9 mouse cellular contexts compared by ENCODE assay signal in the genomic region with DNA sequence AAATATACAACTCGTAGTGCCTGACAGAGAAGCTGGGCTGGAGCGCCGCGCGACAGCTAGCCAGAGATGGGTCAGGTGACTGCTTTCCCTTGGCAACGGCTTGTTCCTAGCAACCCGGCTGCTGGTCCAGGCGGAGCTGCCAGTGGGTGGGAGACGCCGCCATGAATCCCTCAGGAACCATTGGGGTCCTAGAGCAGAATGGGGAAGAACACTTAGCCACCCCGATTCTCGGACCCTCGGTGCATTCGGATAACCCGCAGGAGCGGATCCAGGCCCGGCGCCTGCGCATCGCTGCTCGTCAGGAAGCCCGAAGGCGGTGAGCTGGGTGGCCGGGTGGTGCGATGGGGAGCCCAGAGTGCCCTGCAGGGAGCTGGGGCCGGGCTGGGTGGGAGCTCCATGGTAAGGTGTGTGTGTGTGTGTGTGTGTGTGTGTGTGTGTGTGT. TPM values are rescaled to one million over a fixed set of nuclear protein-coding genes. Genes with fewer than 3 reads are reported as not detected.
DNase-seq lines count a peak whose midpoint lies in the region; ATAC-seq and TF ChIP-seq lines count a peak whose summit lies in the region.
"Had no signal": no experiment of that assay in that cellular context is flagged by ENCODE, and none has a peak within 500 bp of the region (broad histone marks: within the 10 kb centered on the region; RNA-seq: fewer than 3 reads in every experiment).

A gene (plus strand): TSS at position 98 of the 442 bp plus-strand sequence.

- 20% methylated on average over 26 of the region's 26 CpGs for WGBS in thymus, adult 2 months
- 2% methylated on average over 26 of the region's 26 CpGs for WGBS in embryonic facial prominence, embryonic 10.5 days
- 11% methylated on average over 26 of the region's 26 CpGs for WGBS in heart, embryonic 13.5 days
- WGBS in lung, embryonic 14.5 days, result 3% methylated on average over 26 of the region's 26 CpGs

- H3K36me3 ChIP-seq in thymus, adult 2 months (ENCODE audit: control insufficient read depth, insufficient read depth, low read length), result no peaks in the 10 kb centered on the region
- H3K36me3 ChIP-seq in embryonic facial prominence, embryonic 10.5 days (replicated peaks), result no peaks in the 10 kb centered on the region
- no peaks in the 10 kb centered on the region for H3K36me3 ChIP-seq in heart, embryonic 13.5 days
- H3K36me3 ChIP-seq in lung, embryonic 14.5 days (ENCODE audit: insufficient read depth), result no peaks in the 10 kb centered on the region

- H3K4me2 ChIP-seq in heart, embryonic 13.5 days, result peak within 1 kb of the TSS; percentile 75
- H3K4me2 ChIP-seq in lung, embryonic 14.5 days, result peak within 1 kb of the TSS; percentile 63

- no peak for ATAC-seq in heart, embryonic 13.5 days (ENCODE audit: extremely low read depth, insufficient number of reproducible peaks, low FRiP score, low TSS enrichment)
- peak; percentile 77 for ATAC-seq in lung, embryonic 14.5 days (ENCODE audit: insufficient read depth)

- H3K27me3 ChIP-seq in thymus, adult 2 months (ENCODE audit: control insufficient read depth, insufficient read depth, low read length), result peaks cover 3% of the 10 kb centered on the region; the same call in 1 of the 2 replicates
- peaks cover 14% of the 10 kb centered on the region for H3K27me3 ChIP-seq in embryonic facial prominence, embryonic 10.5 days (replicated peaks; ENCODE audit: low read depth, poor library complexity, severe bottlenecking)
- peaks cover 14% of the 10 kb centered on the region for H3K27me3 ChIP-seq in heart, embryonic 13.5 days (replicated peaks)
- H3K27me3 ChIP-seq in lung, embryonic 14.5 days (ENCODE audit: insufficient read depth, low read length), result no peaks in the 10 kb centered on the region

- peak within 1 kb of the TSS; percentile 70 for H3K9ac ChIP-seq in heart, embryonic 13.5 days
- H3K9ac ChIP-seq in lung, embryonic 14.5 days, result peak within 1 kb of the TSS; percentile 29; the same call in 1 of the 2 replicates

- DNase-seq in thymus, adult 2 months, result peak; percentile 9
- DNase-seq in thymus, adult 18-20 months, result no peak
- peak; percentile 75 for DNase-seq in embryonic facial prominence, embryonic 10.5 days (ENCODE audit: low spot score)
- DNase-seq in layer of hippocampus, adult 9-11 months, result peak; percentile 64
- peak; percentile 65 for DNase-seq in lung, embryonic 14.5 days
- DNase-seq in right cerebral cortex, postnatal 10 days (ENCODE audit: low spot score in 2 of 2), result peak; percentile 88 to 89
- DNase-seq in MN1 (ENCODE audit: low spot score), result no peak

- peak within 1 kb of the TSS; percentile 23; the same call in 1 of the 2 replicates for H3K4me3 ChIP-seq in thymus, adult 2 months (ENCODE audit: control insufficient read depth, insufficient read depth, low read length)
- peak within 1 kb of the TSS; percentile 64 for H3K4me3 ChIP-seq in embryonic facial prominence, embryonic 10.5 days
- peak within 1 kb of the TSS; percentile 51 for H3K4me3 ChIP-seq in heart, embryonic 13.5 days
- H3K4me3 ChIP-seq in lung, embryonic 14.5 days (ENCODE audit: low read depth, low read length), result peak within 1 kb of the TSS; percentile 33
- H3K4me3 ChIP-seq: myocyte had no signal

- H3K27ac ChIP-seq in thymus, adult 2 months (ENCODE audit: control insufficient read depth, insufficient read depth, low read length), result no peak within 1 kb of the TSS
- no peak within 1 kb of the TSS for H3K27ac ChIP-seq in embryonic facial prominence, embryonic 10.5 days (replicated peaks)
- no peak within 1 kb of the TSS for H3K27ac ChIP-seq in heart, embryonic 13.5 days (replicated peaks)
- no peak within 1 kb of the TSS for H3K27ac ChIP-seq in lung, embryonic 14.5 days (ENCODE audit: low read depth)

- peaks cover 7% of the 10 kb centered on the region for H3K4me1 ChIP-seq in thymus, adult 2 months (replicated peaks; ENCODE audit: control insufficient read depth, insufficient read depth, low read length)
- peaks cover 10% of the 10 kb centered on the region for H3K4me1 ChIP-seq in embryonic facial prominence, embryonic 10.5 days
- H3K4me1 ChIP-seq in heart, embryonic 13.5 days, result no peaks in the 10 kb centered on the region
- 0 out of 2 replicates have a peak, but pooled peaks cover 1% of the 10 kb centered on the region for H3K4me1 ChIP-seq in lung, embryonic 14.5 days (ENCODE audit: insufficient read depth)

- no peak for TF ChIP-seq POLR2A in thymus, adult 2 months (IDR thresholded peaks at IDR 0.05; ENCODE audit: control insufficient read depth, extremely low read depth, insufficient read depth, low read length, poor library complexity)

- no peak for TF ChIP-seq CTCF in thymus, adult 2 months (IDR thresholded peaks at IDR 0.05; ENCODE audit: borderline replicate concordance, control insufficient read depth, extremely low read depth, insufficient read depth, low read length, poor library complexity)
- no peak for TF ChIP-seq CTCF in lung, embryonic 14.5 days (IDR thresholded peaks at IDR 0.05; ENCODE audit: low read depth)

- peaks cover 5% of the 10 kb centered on the region; the same call in 1 of the 2 replicates for H3K9me3 ChIP-seq in embryonic facial prominence, embryonic 10.5 days
- peaks cover 11% of the 10 kb centered on the region for H3K9me3 ChIP-seq in heart, embryonic 13.5 days
- peaks cover 5% of the 10 kb centered on the region; the same call in 1 of the 2 replicates for H3K9me3 ChIP-seq in lung, embryonic 14.5 days (ENCODE audit: low read depth, low read length)

RNA-seq across cellular contexts. Expression of the gene that starts here (rescaled TPM):
- polyA plus RNA-seq in thymus, adult 2 months (2012; rRNA removed), result 1.1 and 1.4 TPM in 2 replicates
- 0.22 and 0.25 TPM in 2 replicates for polyA plus RNA-seq in embryonic facial prominence, embryonic 10.5 days (2016; fragmentation: Nextera tagmentation; extraction: Ambion mirVana)
- polyA plus RNA-seq in heart, embryonic 13.5 days (2015; fragmentation: Nextera tagmentation; extraction: Ambion mirVana), result 0.05 and 0.11 TPM in 2 replicates
- polyA plus RNA-seq in lung, embryonic 14.5 days (2014; fragmentation: Nextera tagmentation; extraction: Ambion mirVana), result 0.46 and 0.51 TPM in 2 replicates

Comparison
In these comparisons a context has a peak if more than half of its experiments do, and no peak if none do; other contexts are left out.
1. DNase-seq: peak in thymus, adult 2 months (single experiment), layer of hippocampus, adult 9-11 months (single experiment) and right cerebral cortex, postnatal 10 days (2 of 2); none in thymus, adult 18-20 months (0 of 2) and MN1 (single experiment).
2. Peak in DNase-seq and H3K4me3 ChIP-seq in embryonic facial prominence, embryonic 10.5 days; RNA of the gene not detected or under 1 TPM.
3. Peak in DNase-seq, ATAC-seq, H3K4me3 ChIP-seq, H3K9ac ChIP-seq and H3K4me2 ChIP-seq in lung, embryonic 14.5 days; RNA of the gene not detected or under 1 TPM.
4. Peak in every context shown above with its lines, with median percentiles within 50 percentile points of each other: H3K4me3 ChIP-seq.